Mouse (Mus musculus): ENCODE data around the gene Rhox2a.
"Not testable (repeated sequence)": the region's sequence is repeated elsewhere in the genome, so short reads cannot be mapped to it uniquely, and the experiment has no call there.

The Rhox2a gene

DNA sequence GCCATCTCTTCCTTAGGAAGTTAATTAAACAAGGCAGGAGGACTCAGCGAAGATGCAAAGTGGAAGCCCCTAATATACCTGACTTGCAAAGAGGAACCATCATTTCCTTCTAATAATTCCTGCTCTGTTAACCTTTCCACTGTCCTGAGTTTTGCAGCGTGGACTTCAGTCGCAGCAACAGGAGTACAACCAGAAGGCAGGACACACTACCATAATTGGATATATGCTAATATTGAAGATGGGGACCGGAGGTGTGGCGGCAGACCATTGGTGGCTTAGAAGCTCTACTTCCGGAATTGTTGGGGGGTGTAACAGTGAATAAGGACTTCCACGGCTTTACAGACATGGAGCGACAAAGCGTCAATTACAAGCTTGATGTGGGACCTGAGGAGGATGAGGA lies at the start of gene Rhox2a:
TSS of gene Rhox2a (plus strand) at position 301 of the 400 bp plus-strand sequence.
- DNase-seq (ENCODE audit: low spot score in 2 of 2): not testable (repeated sequence)

DNA sequence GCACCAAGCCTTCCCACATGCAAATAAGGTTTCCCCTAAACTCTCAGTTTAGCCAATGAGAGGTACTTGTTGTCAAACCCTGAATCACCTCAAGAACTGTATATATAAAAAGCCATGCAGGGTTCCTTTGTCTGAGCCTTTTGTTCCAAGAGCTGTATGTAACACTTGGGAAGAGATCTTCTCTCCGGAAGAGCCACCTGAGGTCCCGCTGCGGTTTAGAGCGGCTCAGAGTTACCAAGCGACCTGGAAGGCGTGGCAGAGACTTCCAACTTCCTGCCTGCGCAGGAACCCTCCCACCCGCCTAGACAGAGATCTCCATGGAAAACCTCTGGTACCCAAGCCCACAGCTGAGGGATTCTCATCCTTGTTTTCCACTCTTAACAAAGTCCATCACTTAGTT lies 46.1 kb upstream of the Rhox2a start:
- DNase-seq (ENCODE audit: low spot score in 2 of 2): no peak

DNA sequence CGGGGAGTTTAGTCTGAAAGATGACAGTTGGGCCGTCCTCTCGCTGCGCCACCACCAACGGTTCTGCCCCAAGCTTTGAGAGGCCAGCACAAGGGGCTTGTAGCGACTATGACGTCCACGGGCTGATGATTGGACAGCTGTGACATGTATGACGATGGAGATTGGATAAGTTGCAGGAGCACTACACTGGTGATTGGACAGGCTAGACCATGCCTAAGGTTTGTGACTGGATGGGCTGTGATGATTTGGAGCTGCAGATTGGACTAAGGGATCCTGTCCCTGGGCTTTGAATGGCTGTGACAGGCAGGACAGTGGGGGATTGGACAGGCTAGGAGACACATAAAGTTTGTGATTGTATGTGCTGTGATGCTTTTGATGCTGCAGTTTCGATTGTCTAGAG lies 33.8 kb upstream of the Rhox2a start, which contains the start of gene Gm9:
TSS of gene Gm9 (minus strand) at position 101 of the 400 bp plus-strand sequence.
- DNase-seq (ENCODE audit: low spot score in 2 of 2): no peak

DNA sequence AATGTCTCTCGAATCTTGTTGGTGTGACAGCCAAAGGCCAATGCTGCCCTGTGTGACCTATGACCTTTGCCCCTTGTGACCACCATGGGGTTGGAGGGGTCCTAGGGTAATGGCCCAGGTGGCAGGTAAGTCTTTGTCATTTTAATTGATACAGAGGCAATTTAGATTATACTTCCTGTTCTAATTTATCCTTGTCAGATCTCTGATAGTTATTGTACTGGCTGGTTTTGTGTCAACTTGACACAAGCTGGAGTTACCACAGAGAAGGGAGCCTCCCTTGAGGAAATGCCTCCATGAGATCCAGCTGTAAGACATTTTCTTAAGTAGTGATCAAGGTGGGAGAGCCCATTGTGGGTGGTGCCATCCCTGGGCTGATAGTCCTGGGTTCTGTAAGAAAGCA lies 22.6 kb upstream of the Rhox2a start, which contains the start of gene Rhox1:
TSS of gene Rhox1 (minus strand) at position 101 of the 400 bp plus-strand sequence.
- not testable (repeated sequence) for DNase-seq (ENCODE audit: low spot score in 2 of 2)

DNA sequence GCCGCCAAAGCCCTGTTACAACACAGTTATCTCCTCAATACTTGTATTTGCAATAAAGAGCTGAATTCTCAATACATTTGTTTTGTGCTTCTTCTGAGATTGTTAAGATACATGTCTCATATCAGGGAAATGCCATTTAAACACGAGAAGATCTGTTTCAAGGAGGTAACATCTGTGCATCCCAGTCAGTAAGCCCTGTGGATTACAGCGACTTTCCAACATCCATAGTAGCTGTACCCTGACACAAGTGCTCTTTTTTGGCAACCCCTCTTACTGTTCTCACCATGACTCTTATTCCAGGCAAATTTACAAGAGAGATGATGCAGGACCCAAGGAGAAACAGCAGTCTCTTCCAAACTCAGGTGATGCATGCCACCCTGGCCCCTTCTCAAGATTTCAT lies 4.8 kb downstream of the Rhox2a start, which contains the start of gene Rhox3a:
TSS of gene Rhox3a (plus strand) at position 301 of the 400 bp plus-strand sequence.
- DNase-seq (ENCODE audit: low spot score in 2 of 2): not testable (repeated sequence)

DNA sequence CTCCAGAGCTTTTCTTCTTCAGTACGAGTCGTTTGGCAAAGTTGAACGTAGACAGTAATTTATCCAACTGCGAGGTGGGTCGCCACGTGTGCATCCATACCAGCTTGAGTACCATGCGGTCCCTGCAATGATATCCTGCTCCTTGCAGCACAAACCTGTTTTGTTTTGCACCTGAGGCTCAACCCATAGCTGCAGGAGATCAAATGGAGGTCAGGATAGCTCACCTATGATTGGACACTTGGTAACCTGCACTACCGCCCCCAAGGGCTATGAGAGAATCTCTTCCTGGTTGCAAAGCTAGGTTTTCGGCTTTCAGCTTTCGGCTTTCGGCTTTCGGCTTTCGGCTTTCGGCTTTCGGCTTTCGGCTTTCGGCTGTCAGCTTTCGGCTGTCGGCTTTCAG lies 20.3 kb downstream of the Rhox2a start, which contains the start of gene Rhox4a:
TSS of gene Rhox4a (plus strand) at position 301 of the 400 bp plus-strand sequence.
- DNase-seq (ENCODE audit: low spot score in 2 of 2): not testable (repeated sequence)

Measured in right cerebral cortex, postnatal 36 days (tissue).